Mouse (Mus musculus): Measurements from ENCODE around the gene Disp1. TPM values are rescaled to one million over a fixed set of nuclear protein-coding genes. Genes with fewer than 3 reads are reported as not detected.

The Disp1 gene
- polyA plus RNA-seq, 1 experiment from 2014 or later = 11.5 TPM

DNA sequence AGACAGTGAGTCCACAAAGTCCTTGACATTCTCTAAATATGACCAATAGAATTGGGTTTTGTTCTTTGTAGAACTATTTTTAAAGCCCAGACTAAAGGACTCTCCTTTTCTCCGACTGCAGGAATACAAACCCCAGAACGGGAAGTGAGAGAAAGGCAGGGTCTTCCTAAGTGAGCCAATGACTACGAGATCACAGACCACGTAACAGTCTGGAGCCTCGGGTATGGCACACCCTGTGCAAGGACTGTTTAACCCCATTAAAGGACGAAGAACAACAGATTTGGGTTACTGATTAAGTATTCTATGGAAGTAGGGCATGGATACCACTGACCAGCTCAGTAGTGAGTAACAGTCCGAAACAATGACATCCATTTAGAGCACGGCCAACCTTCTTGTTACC is 46.1 kb downstream of the Disp1 start:
- no peak for ATAC-seq (ENCODE audit: low FRiP score, low read depth)
- H3K4me2 ChIP-seq (replicated peaks) = no peak overlapping the region
- H3K9ac ChIP-seq = no peak overlapping the region
- H3K4me3 ChIP-seq = no peak overlapping the region
- H3K36me3 ChIP-seq = no peaks in the 10 kb centered on the region
- H3K27me3 ChIP-seq (replicated peaks) = no peaks in the 10 kb centered on the region
- 76% methylated on average over 8 of the region's 8 CpGs for WGBS
- no peaks in the 10 kb centered on the region for H3K9me3 ChIP-seq
- H3K4me1 ChIP-seq = peaks cover 5% of the 10 kb centered on the region; the same call in 1 of the 2 replicates
- no peak overlapping the region for H3K27ac ChIP-seq

DNA sequence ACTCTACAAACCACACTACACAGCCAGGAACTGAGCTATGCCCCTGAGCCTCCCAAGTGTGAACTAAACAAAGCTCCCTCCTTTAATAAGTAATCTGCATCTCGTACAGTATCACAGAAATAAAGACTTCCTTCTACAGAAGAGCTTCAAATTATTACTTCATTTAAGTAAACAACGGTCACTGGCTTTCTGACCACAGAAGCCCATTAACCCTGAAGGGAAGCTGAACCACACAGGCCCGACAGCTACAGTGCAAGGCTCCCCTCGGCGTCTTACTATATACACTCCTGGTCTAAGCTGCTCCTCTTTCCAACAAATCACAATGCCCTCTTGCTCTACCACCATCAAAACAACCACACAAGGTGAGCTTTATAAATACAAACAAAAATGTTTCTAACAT is 50.2 kb downstream of the Disp1 start:
- Histone ChIP-seq H3K27ac (no peak overlapping the region), H3K9me3 (0 out of 2 replicates have a peak, but pooled peaks cover 2% of the 10 kb centered on the region), H3K4me3 (no peak overlapping the region), H3K4me2 (replicated peaks) (no peak overlapping the region), H3K27me3 (replicated peaks) (no peaks in the 10 kb centered on the region), H3K36me3 (0 out of 2 replicates have a peak, but pooled peaks cover 3% of the 10 kb centered on the region), H3K4me1 (peaks cover 19% of the 10 kb centered on the region; the same call in 1 of the 2 replicates), H3K9ac (no peak overlapping the region)
- ATAC-seq (ENCODE audit: low FRiP score, low read depth) = no peak
- WGBS = 93% methylated on average over 5 of the region's 5 CpGs

DNA sequence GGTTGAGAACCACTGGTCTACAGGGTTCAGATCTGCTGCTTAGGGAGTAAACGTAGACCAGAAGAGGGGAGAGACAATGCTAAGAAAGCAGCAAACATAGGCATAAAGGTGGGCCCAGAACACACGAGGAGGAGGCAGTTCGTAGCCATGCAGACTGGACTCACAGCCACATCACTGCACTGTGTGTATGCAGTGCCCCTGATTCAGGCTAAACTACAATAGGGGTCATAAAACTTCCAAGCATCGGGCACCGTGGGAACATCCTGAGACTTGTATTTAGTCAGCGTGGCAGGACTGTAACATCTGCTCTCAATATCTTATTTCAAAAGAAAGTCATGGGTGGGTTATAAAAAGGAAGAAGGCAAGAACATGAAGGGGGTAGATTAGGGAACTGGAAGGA is 52.9 kb downstream of the Disp1 start:
- H3K27ac ChIP-seq = no peak overlapping the region
- no peaks in the 10 kb centered on the region for H3K27me3 ChIP-seq (replicated peaks)
- H3K9me3 ChIP-seq = 0 out of 2 replicates have a peak, but pooled peaks cover 3% of the 10 kb centered on the region
- H3K9ac ChIP-seq = no peak overlapping the region
- ATAC-seq (ENCODE audit: low FRiP score, low read depth) = no peak
- 17% methylated on average over 6 of the region's 6 CpGs for WGBS
- no peak overlapping the region for H3K4me3 ChIP-seq
- peaks cover 7% of the 10 kb centered on the region; the same call in 1 of the 2 replicates for H3K36me3 ChIP-seq
- H3K4me1 ChIP-seq = peaks cover 19% of the 10 kb centered on the region; the same call in 1 of the 2 replicates
- no peak overlapping the region for H3K4me2 ChIP-seq (replicated peaks)

- no peak for ATAC-seq (ENCODE audit: low FRiP score, low read depth)
- H3K36me3 ChIP-seq = peaks cover 7% of the 10 kb centered on the region; the same call in 1 of the 2 replicates
- WGBS = 63% methylated on average over 12 of the region's 12 CpGs
- no peak overlapping the region for H3K9ac ChIP-seq
- 0 out of 2 replicates have a peak, but pooled peaks cover 3% of the 10 kb centered on the region for H3K9me3 ChIP-seq
- no peak overlapping the region for H3K4me3 ChIP-seq
- no peak overlapping the region for H3K4me2 ChIP-seq (replicated peaks)
- peaks cover 19% of the 10 kb centered on the region; the same call in 1 of the 2 replicates for H3K4me1 ChIP-seq
- no peaks in the 10 kb centered on the region for H3K27me3 ChIP-seq (replicated peaks)
- no peak overlapping the region for H3K27ac ChIP-seq
Measured at GRCm38 (mm10) chr1:183167776-183168175, 53.5 kb downstream of the Disp1 start.

GRCm38 (mm10) chr1:183166700-183167099 is 54.6 kb downstream of the Disp1 start:
- Histone ChIP-seq H3K27ac (no peak overlapping the region), H3K9me3 (0 out of 2 replicates have a peak, but pooled peaks cover 3% of the 10 kb centered on the region), H3K9ac (no peak overlapping the region), H3K4me1 (peaks cover 19% of the 10 kb centered on the region; the same call in 1 of the 2 replicates), H3K4me2 (replicated peaks) (no peak overlapping the region), H3K4me3 (no peak overlapping the region), H3K27me3 (replicated peaks) (no peaks in the 10 kb centered on the region), H3K36me3 (peaks cover 7% of the 10 kb centered on the region; the same call in 1 of the 2 replicates)
- ATAC-seq (ENCODE audit: low FRiP score, low read depth) = no peak
- WGBS = 92% methylated on average over 5 of the region's 5 CpGs

DNA sequence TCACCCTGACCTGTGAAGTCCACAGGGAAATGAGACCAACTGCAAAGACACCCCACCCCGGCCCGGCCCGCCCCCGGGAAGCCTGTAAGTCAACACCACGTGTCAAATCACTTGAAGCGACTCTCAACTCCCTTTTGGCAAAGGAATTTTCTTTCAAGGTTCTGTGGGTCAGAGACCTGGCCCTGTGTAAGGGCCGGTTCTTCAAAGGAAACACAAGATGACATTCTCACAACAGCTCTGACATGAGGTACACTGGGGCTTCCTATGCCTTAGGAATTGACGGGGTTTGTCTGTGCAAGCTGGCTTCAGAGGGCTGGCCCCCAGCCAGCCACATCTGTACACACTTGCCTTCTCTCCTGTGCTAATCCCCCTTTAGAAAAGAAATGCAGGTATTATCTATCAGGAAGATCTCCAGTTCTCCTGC is 56.7 kb downstream of the Disp1 start:
- peaks cover 22% of the 10 kb centered on the region for H3K4me1 ChIP-seq
- peaks cover 7% of the 10 kb centered on the region; the same call in 1 of the 2 replicates for H3K36me3 ChIP-seq
- no peak overlapping the region for H3K27ac ChIP-seq
- no peak for ATAC-seq (ENCODE audit: low FRiP score, low read depth)
- no peak overlapping the region for H3K4me3 ChIP-seq
- H3K27me3 ChIP-seq (replicated peaks) = no peaks in the 10 kb centered on the region
- 0 out of 2 replicates have a peak, but pooled peaks cover 3% of the 10 kb centered on the region for H3K9me3 ChIP-seq
- H3K9ac ChIP-seq = no peak overlapping the region
- 69% methylated on average over 8 of the region's 8 CpGs for WGBS
- no peak overlapping the region for H3K4me2 ChIP-seq (replicated peaks)

DNA sequence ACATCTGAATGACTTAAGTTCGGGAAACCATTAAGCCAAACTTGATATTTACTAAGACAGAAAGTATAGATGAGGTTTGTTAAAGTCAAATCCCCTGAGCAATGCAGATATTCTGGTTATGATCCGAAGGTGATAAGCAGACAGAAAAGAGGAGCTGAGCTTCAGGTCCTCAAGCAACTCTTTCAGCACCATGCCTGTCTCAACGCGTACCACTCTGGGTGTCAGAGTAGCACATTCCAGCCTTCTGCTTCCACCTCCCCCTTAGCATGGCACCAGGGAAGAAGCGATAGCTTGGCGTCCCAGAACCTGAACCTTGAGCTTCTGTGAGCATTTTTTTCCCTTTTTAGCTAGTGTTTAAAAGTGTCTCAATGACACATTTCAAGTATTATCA is 57.1 kb downstream of the Disp1 start:
- Histone ChIP-seq H3K9ac (no peak overlapping the region), H3K9me3 (0 out of 2 replicates have a peak, but pooled peaks cover 3% of the 10 kb centered on the region), H3K36me3 (peaks cover 7% of the 10 kb centered on the region; the same call in 1 of the 2 replicates), H3K4me1 (peaks cover 18% of the 10 kb centered on the region), H3K4me3 (no peak overlapping the region), H3K4me2 (replicated peaks) (no peak overlapping the region), H3K27me3 (replicated peaks) (no peaks in the 10 kb centered on the region), H3K27ac (no peak overlapping the region)
- WGBS = 90% methylated on average over 6 of the region's 6 CpGs
- ATAC-seq (ENCODE audit: low FRiP score, low read depth) = no peak

- H3K4me2 ChIP-seq (replicated peaks) = no peak overlapping the region
- H3K9ac ChIP-seq = no peak overlapping the region
- no peaks in the 10 kb centered on the region for H3K27me3 ChIP-seq (replicated peaks)
- no peak for ATAC-seq (ENCODE audit: low FRiP score, low read depth)
- H3K9me3 ChIP-seq = 0 out of 2 replicates have a peak, but pooled peaks cover 3% of the 10 kb centered on the region
- no peak overlapping the region for H3K27ac ChIP-seq
- WGBS = 85% methylated on average over 5 of the region's 5 CpGs
- H3K4me3 ChIP-seq = no peak overlapping the region
- H3K36me3 ChIP-seq = peaks cover 7% of the 10 kb centered on the region; the same call in 1 of the 2 replicates
- peaks cover 14% of the 10 kb centered on the region for H3K4me1 ChIP-seq
Measured at GRCm38 (mm10) chr1:183163512-183164189, 57.7 kb downstream of the Disp1 start.

DNA sequence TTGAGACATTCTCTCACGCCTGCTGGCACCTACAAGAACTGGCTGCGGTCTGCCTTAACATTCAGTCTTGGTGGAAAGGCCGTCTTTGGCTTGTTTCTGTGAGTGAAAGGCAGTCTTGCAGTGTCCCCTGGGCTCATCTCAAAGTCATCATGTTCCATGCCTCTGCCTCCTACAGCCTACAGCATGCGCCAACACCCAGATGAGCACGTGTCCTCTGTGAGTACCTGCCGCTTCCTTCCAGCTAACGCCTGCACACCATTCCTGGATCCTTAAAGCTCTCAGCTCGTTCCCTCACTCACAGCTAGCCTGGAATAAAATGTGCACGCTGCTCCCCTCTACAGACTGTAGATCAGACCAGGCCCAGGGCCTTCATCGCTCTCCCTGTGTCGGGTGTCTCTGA is 60.3 kb downstream of the Disp1 start:
- no peak overlapping the region for H3K27ac ChIP-seq
- 84% methylated on average over 11 of the region's 11 CpGs for WGBS
- no peak overlapping the region for H3K4me2 ChIP-seq (replicated peaks)
- H3K36me3 ChIP-seq = peaks cover 4% of the 10 kb centered on the region; the same call in 1 of the 2 replicates
- ATAC-seq (ENCODE audit: low FRiP score, low read depth) = no peak
- H3K27me3 ChIP-seq (replicated peaks) = no peaks in the 10 kb centered on the region
- H3K9ac ChIP-seq = no peak overlapping the region
- H3K4me3 ChIP-seq = no peak overlapping the region
- 0 out of 2 replicates have a peak, but pooled peaks cover under 1% of the 10 kb centered on the region for H3K9me3 ChIP-seq
- peaks cover 5% of the 10 kb centered on the region for H3K4me1 ChIP-seq

DNA sequence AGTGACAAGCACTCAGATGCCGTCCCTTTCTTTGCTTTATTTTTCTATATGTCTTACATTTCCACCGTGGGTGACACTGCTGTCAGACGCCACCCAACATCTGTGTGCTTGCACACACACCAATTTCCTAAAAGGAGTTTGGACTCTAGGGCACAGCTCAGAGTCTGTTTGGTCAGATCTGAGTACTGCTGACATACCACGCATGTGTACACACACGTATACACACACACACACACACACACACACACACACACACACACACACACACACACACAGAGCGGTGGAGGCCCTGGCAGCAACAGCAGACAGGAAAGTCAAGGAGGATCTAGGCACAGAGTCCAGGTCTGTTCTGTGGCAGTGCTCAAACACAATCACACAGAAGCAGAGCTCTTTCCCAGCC is 61.1 kb downstream of the Disp1 start:
- Histone ChIP-seq H3K4me3 (no peak overlapping the region), H3K27me3 (replicated peaks) (no peaks in the 10 kb centered on the region), H3K36me3 (no peaks in the 10 kb centered on the region), H3K9me3 (no peaks in the 10 kb centered on the region), H3K27ac (no peak overlapping the region), H3K4me1 (peaks cover 5% of the 10 kb centered on the region), H3K9ac (no peak overlapping the region), H3K4me2 (replicated peaks) (no peak overlapping the region)
- WGBS = 92% methylated on average over 6 of the region's 6 CpGs
- no peak for ATAC-seq (ENCODE audit: low FRiP score, low read depth)

- H3K9me3 ChIP-seq = no peaks in the 10 kb centered on the region
- WGBS = 63% methylated on average over 7 of the region's 7 CpGs
- no peak overlapping the region for H3K9ac ChIP-seq
- H3K4me2 ChIP-seq (replicated peaks) = no peak overlapping the region
- no peak for ATAC-seq (ENCODE audit: low FRiP score, low read depth)
- no peak overlapping the region for H3K27ac ChIP-seq
- no peak overlapping the region for H3K4me3 ChIP-seq
- H3K36me3 ChIP-seq = no peaks in the 10 kb centered on the region
- H3K27me3 ChIP-seq (replicated peaks) = no peaks in the 10 kb centered on the region
- peaks cover 5% of the 10 kb centered on the region for H3K4me1 ChIP-seq
Measured at GRCm38 (mm10) chr1:183159183-183159582, 62.1 kb downstream of the Disp1 start.

GRCm38 (mm10) chr1:183155600-183155999 is 65.7 kb downstream of the Disp1 start:
- no peak overlapping the region for H3K27ac ChIP-seq
- ATAC-seq (ENCODE audit: low FRiP score, low read depth) = no peak
- H3K27me3 ChIP-seq (replicated peaks) = no peaks in the 10 kb centered on the region
- peaks cover 3% of the 10 kb centered on the region for H3K4me1 ChIP-seq
- H3K4me2 ChIP-seq (replicated peaks) = no peak overlapping the region
- no peaks in the 10 kb centered on the region for H3K36me3 ChIP-seq
- no peak overlapping the region for H3K9ac ChIP-seq
- WGBS = 82% methylated on average over 5 of the region's 5 CpGs
- no peak overlapping the region for H3K4me3 ChIP-seq
- no peaks in the 10 kb centered on the region for H3K9me3 ChIP-seq
